Mouse (Mus musculus) inflammation-experienced regulatory T-cells (primary cell): ENCODE results near the gene Orai2. TPM values are rescaled to one million over a fixed set of nuclear protein-coding genes. Genes with fewer than 3 reads are reported as not detected.

Source experiments
- polyA plus RNA-seq, 2 experiments: library from polyadenylated mRNA; unstranded; fragments of 100-300 nt; shearing (Covaris generic); gene quantifications; one replicate each; pipeline ENCODE4 v1.2.1; 2017

Gene Orai2
- 100 to 1,000 TPM in 1 of 2 experiments, 10 to 100 TPM in 1; 68.7 to 135 TPM for polyA plus RNA-seq

GRCm38 (mm10) chr5:136170512-136171362 is at the start of gene Orai2:
Orai2 (minus strand) TSS chr5:136170713.

GRCm38 (mm10) chr5:136198474-136199391 is 28.2 kb upstream of the Orai2 start, which contains the start of gene Prkrip1:
Prkrip1 (minus strand) TSS chr5:136198963.

GRCm38 (mm10) chr5:136135571-136136291 is 34.8 kb downstream of the Orai2 start, which contains the start of the genes Lrwd1 and Alkbh4:
Lrwd1 (minus strand) TSS chr5:136136074.
Alkbh4 (plus strand) TSS chr5:136136146.

GRCm38 (mm10) chr5:136115891-136116783 is 54.4 kb downstream of the Orai2 start, which contains the start of gene Polr2j:
Polr2j (plus strand) TSS chr5:136116631.

Other genes starting within 250 kb of the Orai2 start
- 10 to 100 TPM; 52.2 to 59.4 TPM for gene Ywhag, start 236.1 kb downstream of the Orai2 start, polyA plus RNA-seq
- gene Ssc4d, start 196.2 kb downstream of the Orai2 start, polyA plus RNA-seq: 1 to 10 TPM in 1 of 2 experiments, under 1 TPM in 1; 0.76 to 3.0 TPM
- gene Zp3, start 190.6 kb downstream of the Orai2 start, polyA plus RNA-seq: 1 to 10 TPM in 1 of 2 experiments, under 1 TPM in 1; 0.16 to 1.3 TPM
- gene Dtx2, start 175.9 kb downstream of the Orai2 start, polyA plus RNA-seq: 10 to 100 TPM; 18.7 to 19.3 TPM
- gene Upk3b, start 132.2 kb downstream of the Orai2 start, polyA plus RNA-seq: under 1 TPM; 0.05 to 0.62 TPM
- gene Upk3bl, start 116.2 kb downstream of the Orai2 start, polyA plus RNA-seq: not detected
- gene Rasa4, start 86.8 kb downstream of the Orai2 start, polyA plus RNA-seq: 1 to 10 TPM; 2.1 to 6.5 TPM
- 100 to 1,000 TPM; 147 to 148 TPM for gene Polr2j, start 54.1 kb downstream of the Orai2 start, polyA plus RNA-seq
- gene Lrwd1, start 34.6 kb downstream of the Orai2 start, polyA plus RNA-seq: 10 to 100 TPM; 44.4 to 47.7 TPM
- 10 to 100 TPM; 55.0 to 82.9 TPM for gene Alkbh4, start 34.6 kb downstream of the Orai2 start, polyA plus RNA-seq
- gene Prkrip1, start 28.2 kb upstream of the Orai2 start, polyA plus RNA-seq: 10 to 100 TPM; 41.4 to 54.0 TPM
- under 1 TPM; 0.29 to 0.71 TPM for gene Sh2b2, start 75.8 kb upstream of the Orai2 start, polyA plus RNA-seq